Comparison of ENCODE assay signal across 23 mouse cellular contexts in genomic region chr5:97633766-97634165, GRCm38 (mm10).
A peak's percentile ranks its signal among the peaks of the same experiment; 100 is the strongest.
DNase-seq lines count a peak whose midpoint lies in the region; TF ChIP-seq lines count a peak whose summit lies in the region.
"Had no signal": no experiment of that assay in that cellular context is flagged by ENCODE, and none has a peak within 500 bp of the region (broad histone marks: within the 10 kb centered on the region; RNA-seq: fewer than 3 reads in every experiment).

No protein-coding gene starts in this region.

- no peak for TF ChIP-seq CTCF in layer of hippocampus, adult 2 months (conservative IDR thresholded peaks at IDR 0.05)
- TF ChIP-seq CTCF in brain, embryonic 14.5 days (IDR thresholded peaks at IDR 0.05; ENCODE audit: borderline replicate concordance, extremely low read depth, insufficient read depth, insufficient read length) = no peak

- H3K27ac ChIP-seq in layer of hippocampus, adult 2 months = peak overlapping the region; percentile 46; the same call in 1 of the 2 replicates
- H3K27ac ChIP-seq: hindbrain, embryonic 14.5 days; left cerebral cortex, adult 2 months; liver, embryonic 12.5 days; midbrain, embryonic 12.5 days had no signal

- no peak for DNase-seq in layer of hippocampus, adult 2 months (ENCODE audit: low spot score in 2 of 2)
- no peak for DNase-seq in layer of hippocampus, adult 11-12 months (ENCODE audit: low spot score)
- peak; percentile 56 for DNase-seq in brain, embryonic 14.5 days (ENCODE audit: low read depth)
- peak; percentile 33 for DNase-seq in cerebellum, adult 8-10 months
- DNase-seq in cerebellum, postnatal 25 days = peak; percentile 29 to 52
- DNase-seq in embryo, embryonic 10.5 days (ENCODE audit: low spot score) = no peak
- no peak for DNase-seq in yolk sac, embryonic 10.5 days (ENCODE audit: low spot score)
- DNase-seq in thymus, postnatal 10 days (ENCODE audit: low spot score in 2 of 2) = no peak
- DNase-seq: adrenal gland, postnatal 36 days; gastrocnemius, postnatal 25 days; heart, adult 11 months; heart, postnatal 4 days; kidney, adult 11 months; kidney, postnatal 14 days; liver, postnatal 0 days; lung, postnatal 4 days; thymus, postnatal 14 days had no signal

- no peak overlapping the region for H3K4me3 ChIP-seq in layer of hippocampus, adult 2 months
- H3K4me3 ChIP-seq: erythroblast, embryonic 14.5 days; left cerebral cortex, adult 2 months; liver, embryonic 12.5 days; megakaryocyte, embryonic 14.5 days; midbrain, embryonic 12.5 days had no signal

- TF ChIP-seq POLR2A in brain, embryonic 14.5 days (IDR thresholded peaks at IDR 0.05; ENCODE audit: borderline replicate concordance, extremely low read depth, insufficient read depth, insufficient read length, poor library complexity, severe bottlenecking) = no peak

Comparison
In these comparisons a context has a peak if more than half of its experiments do, and no peak if none do; other contexts are left out.
1. DNase-seq: peak in brain, embryonic 14.5 days (single experiment), cerebellum, adult 8-10 months (single experiment) and cerebellum, postnatal 25 days (2 of 2); none in layer of hippocampus, adult 2 months (0 of 2), layer of hippocampus, adult 11-12 months (single experiment), embryo, embryonic 10.5 days (single experiment), yolk sac, embryonic 10.5 days (single experiment) and thymus, postnatal 10 days (0 of 2).